Mouse (Mus musculus): Measurements from ENCODE around the gene Dhx29. TPM values are rescaled to one million over a fixed set of nuclear protein-coding genes. Genes with fewer than 3 reads are reported as not detected.

Dhx29 gene
- polyA plus RNA-seq, 1 experiment, result 10.4 TPM

- H3K79me2 ChIP-seq (ENCODE audit: control insufficient read depth, insufficient read depth), result no peaks in the 10 kb centered on the region
- no peak overlapping the region for H3K4me3 ChIP-seq
- H3K4me2 ChIP-seq (ENCODE audit: low read depth), result no peak overlapping the region
- H3K36me3 ChIP-seq (ENCODE audit: control insufficient read depth, insufficient read depth), result peaks cover 18% of the 10 kb centered on the region
- H3ac ChIP-seq (ENCODE audit: control insufficient read depth, insufficient read length), result no peak overlapping the region
- H3K27me3 ChIP-seq (ENCODE audit: control insufficient read depth, insufficient read depth, insufficient read length), result no peaks in the 10 kb centered on the region
- TF ChIP-seq TCF12 (IDR thresholded peaks at IDR 0.05; ENCODE audit: insufficient read depth, poor library complexity, severe bottlenecking) (no peak), MYOG (IDR thresholded peaks at IDR 0.05; ENCODE audit: control insufficient read depth in 1 of 3, insufficient read depth in 1 of 3, insufficient read length in 2 of 3, low read depth in 2 of 3) (no peak), POLR2A (IDR thresholded peaks at IDR 0.05; ENCODE audit: insufficient read length, low read depth) (no peak), POLR2AphosphoS2 (IDR thresholded peaks at IDR 0.05; ENCODE audit: insufficient read length, low read depth) (no peak), USF1 (IDR thresholded peaks at IDR 0.05; ENCODE audit: low read depth) (no peak), E2F4 (IDR thresholded peaks at IDR 0.05; ENCODE audit: insufficient read depth) (no peak), SRF (IDR thresholded peaks at IDR 0.05; ENCODE audit: control insufficient read depth, insufficient read length, low read depth) (no peak), TCF3 (IDR thresholded peaks at IDR 0.05; ENCODE audit: insufficient read length, low read depth) (no peak), MYOD1 (IDR thresholded peaks at IDR 0.05; ENCODE audit: control insufficient read depth in 1 of 3, insufficient read length in 2 of 3, low read depth in 2 of 3) (no peak), CEBPB (IDR thresholded peaks at IDR 0.05; ENCODE audit: insufficient read depth, poor library complexity, severe bottlenecking) (no peak), MAX (IDR thresholded peaks at IDR 0.05; ENCODE audit: low read depth) (no peak), REST (IDR thresholded peaks at IDR 0.05; ENCODE audit: insufficient read depth, insufficient read length) (no peak)
Measured at GRCm38 (mm10) chr13:112964421-112964820, 37.2 kb downstream of the Dhx29 start.

DNA sequence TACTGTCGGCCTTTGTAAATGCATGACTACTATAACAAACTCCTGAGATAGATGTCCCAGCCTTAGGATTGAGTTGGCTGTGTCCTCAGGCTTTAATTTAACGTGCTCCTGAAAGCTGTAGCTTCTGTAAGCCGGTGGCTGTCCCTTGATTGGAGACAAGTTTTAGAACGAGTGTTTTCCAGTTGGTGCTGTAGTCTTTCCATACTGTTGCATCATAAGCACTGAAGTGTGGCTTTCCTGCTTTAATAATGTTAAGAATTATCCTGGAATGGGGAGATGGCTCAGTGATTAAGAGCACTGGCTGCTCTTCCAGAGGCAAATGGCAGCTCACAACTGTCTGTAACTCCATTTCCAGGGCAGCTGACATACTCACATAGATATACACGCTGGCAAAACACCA is 40.0 kb downstream of the Dhx29 start:
- H3K36me3 ChIP-seq (ENCODE audit: control insufficient read depth, insufficient read depth), result peaks cover 18% of the 10 kb centered on the region
- no peaks in the 10 kb centered on the region for H3K79me2 ChIP-seq (ENCODE audit: control insufficient read depth, insufficient read depth)
- TF ChIP-seq TCF12 (IDR thresholded peaks at IDR 0.05; ENCODE audit: insufficient read depth, poor library complexity, severe bottlenecking), result no peak
- no peak for TF ChIP-seq USF1 (IDR thresholded peaks at IDR 0.05; ENCODE audit: low read depth)
- no peak for TF ChIP-seq MAX (IDR thresholded peaks at IDR 0.05; ENCODE audit: low read depth)
- peak; percentile 56; the same call in 1 of the 2 replicates for TF ChIP-seq CEBPB (IDR thresholded peaks at IDR 0.05; ENCODE audit: insufficient read depth, poor library complexity, severe bottlenecking)
- no peak for TF ChIP-seq MYOD1 (IDR thresholded peaks at IDR 0.05; ENCODE audit: control insufficient read depth in 1 of 3, insufficient read length in 2 of 3, low read depth in 2 of 3)
- no peak overlapping the region for H3ac ChIP-seq (ENCODE audit: control insufficient read depth, insufficient read length)
- no peak overlapping the region for H3K4me3 ChIP-seq
- no peak overlapping the region for H3K4me2 ChIP-seq (ENCODE audit: low read depth)
- H3K27me3 ChIP-seq (ENCODE audit: control insufficient read depth, insufficient read depth, insufficient read length), result no peaks in the 10 kb centered on the region

DNA sequence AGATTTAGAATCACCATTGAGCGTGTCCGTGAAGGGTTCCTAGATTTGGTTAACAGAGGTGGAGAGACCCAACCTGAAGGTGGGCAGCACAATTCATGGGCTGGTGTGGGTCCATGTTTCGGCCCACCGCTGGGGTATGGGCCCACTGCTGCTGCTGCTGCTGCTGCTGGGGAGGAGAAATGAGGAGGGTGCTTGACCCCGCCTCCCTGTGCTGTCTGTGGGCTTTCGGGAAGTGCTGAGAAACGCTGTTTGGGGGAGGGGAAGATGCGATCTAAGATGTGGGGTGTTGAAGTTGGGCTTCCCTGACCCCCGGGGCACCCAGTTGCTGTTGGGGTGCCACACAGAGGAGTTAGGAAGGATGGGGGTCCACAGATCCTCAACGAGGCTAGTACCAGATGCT is 49.5 kb downstream of the Dhx29 start:
- H3K4me2 ChIP-seq (ENCODE audit: low read depth), result no peak overlapping the region

DNA sequence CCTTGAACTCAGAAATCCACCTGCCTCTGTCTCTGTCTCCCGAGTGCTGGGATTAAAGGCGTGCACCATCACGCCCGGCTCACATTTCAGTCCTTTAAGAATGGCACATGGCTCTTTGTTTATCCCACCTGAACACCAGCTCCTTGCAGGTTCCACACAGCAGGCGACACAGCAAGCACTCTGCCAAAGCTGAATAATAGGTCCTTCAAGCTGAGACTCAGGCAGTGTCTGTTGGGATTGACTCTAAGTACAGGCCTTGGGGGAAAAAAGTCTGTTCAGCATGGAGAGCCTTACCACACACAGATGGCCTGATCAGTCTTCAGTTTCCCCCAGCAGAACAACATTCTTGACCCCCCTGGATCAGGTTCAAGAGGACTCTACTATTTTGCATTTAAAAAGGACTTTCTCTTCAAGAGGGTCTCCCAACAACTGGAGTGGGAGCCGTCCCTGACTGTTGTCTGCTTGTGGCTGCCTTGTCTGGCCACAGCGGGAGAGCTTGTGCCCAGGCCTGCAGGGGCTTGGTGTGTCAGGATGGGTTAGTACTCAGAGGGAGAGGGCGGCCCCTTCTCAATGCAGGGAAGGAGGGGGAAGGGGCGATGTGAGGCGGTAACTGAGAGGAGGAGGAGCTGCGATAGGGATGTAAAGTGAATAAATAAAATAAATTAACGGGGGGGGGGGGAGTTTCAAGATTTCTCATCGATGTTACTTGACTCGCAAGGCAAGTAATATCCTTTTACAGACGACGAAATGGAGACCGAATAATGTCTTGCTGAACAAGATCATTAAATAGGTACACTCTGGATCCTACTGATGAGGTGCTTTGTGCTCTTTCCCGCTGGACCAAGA is 58.6 kb downstream of the Dhx29 start:
- Histone ChIP-seq H3K36me3 (ENCODE audit: control insufficient read depth, insufficient read depth) (no peaks in the 10 kb centered on the region), H3K4me2 (ENCODE audit: low read depth) (no peak overlapping the region), H3ac (ENCODE audit: control insufficient read depth, insufficient read length) (no peak overlapping the region), H3K27me3 (ENCODE audit: control insufficient read depth, insufficient read depth, insufficient read length) (peaks cover 7% of the 10 kb centered on the region), H3K4me3 (no peak overlapping the region), H3K79me2 (ENCODE audit: control insufficient read depth, insufficient read depth) (no peaks in the 10 kb centered on the region)
- TF ChIP-seq POLR2AphosphoS2 (IDR thresholded peaks at IDR 0.05; ENCODE audit: insufficient read length, low read depth), result no peak
- TF ChIP-seq MAX (IDR thresholded peaks at IDR 0.05; ENCODE audit: low read depth), result no peak
- TF ChIP-seq MYOD1 (IDR thresholded peaks at IDR 0.05; ENCODE audit: control insufficient read depth in 1 of 3, insufficient read length in 2 of 3, low read depth in 2 of 3), result no peak
- no peak for TF ChIP-seq REST (IDR thresholded peaks at IDR 0.05; ENCODE audit: insufficient read depth, insufficient read length)
- no peak for TF ChIP-seq POLR2A (IDR thresholded peaks at IDR 0.05; ENCODE audit: insufficient read length, low read depth)
- TF ChIP-seq SRF (IDR thresholded peaks at IDR 0.05; ENCODE audit: control insufficient read depth, insufficient read length, low read depth), result no peak
- no peak for TF ChIP-seq CEBPB (IDR thresholded peaks at IDR 0.05; ENCODE audit: insufficient read depth, poor library complexity, severe bottlenecking)
- TF ChIP-seq TCF3 (IDR thresholded peaks at IDR 0.05; ENCODE audit: insufficient read length, low read depth), result no peak
- TF ChIP-seq MYOG (IDR thresholded peaks at IDR 0.05; ENCODE audit: control insufficient read depth in 1 of 3, insufficient read depth in 1 of 3, insufficient read length in 2 of 3, low read depth in 2 of 3), result no peak
- no peak for TF ChIP-seq E2F4 (IDR thresholded peaks at IDR 0.05; ENCODE audit: insufficient read depth)
- no peak for TF ChIP-seq USF1 (IDR thresholded peaks at IDR 0.05; ENCODE audit: low read depth)
- no peak for TF ChIP-seq TCF12 (IDR thresholded peaks at IDR 0.05; ENCODE audit: insufficient read depth, poor library complexity, severe bottlenecking)

More for the DNA sequence above, 49.5 kb downstream of the Dhx29 start:
- no peak overlapping the region for H3K4me3 ChIP-seq
- no peaks in the 10 kb centered on the region for H3K36me3 ChIP-seq (ENCODE audit: control insufficient read depth, insufficient read depth)
- H3K27me3 ChIP-seq (ENCODE audit: control insufficient read depth, insufficient read depth, insufficient read length), result no peaks in the 10 kb centered on the region
- no peaks in the 10 kb centered on the region for H3K79me2 ChIP-seq (ENCODE audit: control insufficient read depth, insufficient read depth)
- H3ac ChIP-seq (ENCODE audit: control insufficient read depth, insufficient read length), result no peak overlapping the region
- no peak for TF ChIP-seq USF1 (IDR thresholded peaks at IDR 0.05; ENCODE audit: low read depth)
- no peak for TF ChIP-seq POLR2AphosphoS2 (IDR thresholded peaks at IDR 0.05; ENCODE audit: insufficient read length, low read depth)
- no peak for TF ChIP-seq TCF12 (IDR thresholded peaks at IDR 0.05; ENCODE audit: insufficient read depth, poor library complexity, severe bottlenecking)
- no peak for TF ChIP-seq TCF3 (IDR thresholded peaks at IDR 0.05; ENCODE audit: insufficient read length, low read depth)
- TF ChIP-seq REST (IDR thresholded peaks at IDR 0.05; ENCODE audit: insufficient read depth, insufficient read length), result no peak
- TF ChIP-seq MYOG (IDR thresholded peaks at IDR 0.05; ENCODE audit: control insufficient read depth in 1 of 3, insufficient read depth in 1 of 3, insufficient read length in 2 of 3, low read depth in 2 of 3), result no peak
- TF ChIP-seq E2F4 (IDR thresholded peaks at IDR 0.05; ENCODE audit: insufficient read depth), result no peak
- TF ChIP-seq MYOD1 (IDR thresholded peaks at IDR 0.05; ENCODE audit: control insufficient read depth in 1 of 3, insufficient read length in 2 of 3, low read depth in 2 of 3), result no peak
- TF ChIP-seq MAX (IDR thresholded peaks at IDR 0.05; ENCODE audit: low read depth), result no peak
- TF ChIP-seq POLR2A (IDR thresholded peaks at IDR 0.05; ENCODE audit: insufficient read length, low read depth), result no peak
- TF ChIP-seq CEBPB (IDR thresholded peaks at IDR 0.05; ENCODE audit: insufficient read depth, poor library complexity, severe bottlenecking), result no peak
- TF ChIP-seq SRF (IDR thresholded peaks at IDR 0.05; ENCODE audit: control insufficient read depth, insufficient read length, low read depth), result no peak

All from myocyte (in vitro differentiated cells).